Mouse (Mus musculus) liver, embryonic 15.5 days (tissue): ENCODE results near the gene Htr6. TPM values are rescaled to one million over a fixed set of nuclear protein-coding genes. Genes with fewer than 3 reads are reported as not detected.

ENCODE experiments used
- ATAC-seq: fragments of 200-750 bp; cut with Nextera tagmentation; 2 replicates; pipeline ENCODE4 v1.8.0; 2017; ENCODE audit warnings: moderate number of reproducible peaks, mild to moderate bottlenecking, moderate library complexity; ENCODE audit not compliant: insufficient read depth
- H3K27ac ChIP-seq: fragments of 300-500 bp; sonication (generic); replicated peaks from 2 replicates; pipeline ENCODE4 v1.5.1; 2015; ENCODE audit warnings: mild to moderate bottlenecking, inconsistent platforms
- H3K27me3 ChIP-seq: fragments of 300-500 bp; sonication (generic); 2 replicates; pipeline ENCODE4 v1.6.1; 2015; ENCODE audit warnings: mild to moderate bottlenecking, inconsistent platforms
- H3K36me3 ChIP-seq: fragments of 300-500 bp; sonication (generic); replicated peaks from 2 replicates; pipeline ENCODE4 v1.6.1; 2015; ENCODE audit warnings: moderate library complexity, mild to moderate bottlenecking, inconsistent platforms
- H3K4me1 ChIP-seq: fragments of 300-500 bp; sonication (generic); replicated peaks from 2 replicates; pipeline ENCODE4 v1.6.1; 2015; ENCODE audit warnings: inconsistent platforms
- H3K4me2 ChIP-seq: fragments of 300-500 bp; sonication (generic); 2 replicates; pipeline ENCODE4 v1.6.1; 2015; ENCODE audit warnings: moderate library complexity, mild to moderate bottlenecking, inconsistent platforms
- H3K4me3 ChIP-seq: fragments of 300-500 bp; sonication (generic); replicated peaks from 2 replicates; pipeline ENCODE4 v1.5.1; 2015; ENCODE audit warnings: mild to moderate bottlenecking, inconsistent platforms
- H3K9ac ChIP-seq: fragments of 300-500 bp; sonication (generic); 2 replicates; pipeline ENCODE4 v1.6.1; 2015; ENCODE audit warnings: moderate library complexity, mild to moderate bottlenecking, inconsistent platforms
- H3K9me3 ChIP-seq: fragments of 300-500 bp; sonication (generic); replicated peaks from 2 replicates; pipeline ENCODE4 v1.6.1; 2016; ENCODE audit warnings: inconsistent platforms
- WGBS: fragments of 180-500 bp; shearing (Covaris S2); methylation state at CpG from one replicate; pipeline ENCODE4 v1.1.7; 2015; ENCODE audit warnings: mixed read lengths; ENCODE audit not compliant: insufficient replicate concordance; 5-methylcytosine and 5-hydroxymethylcytosine counted together
- polyA plus RNA-seq: library from polyadenylated mRNA; unstranded; fragments of >200 nt; fragmentation: Nextera tagmentation; extraction: Ambion mirVana; gene quantifications from 2 replicates; pipeline ENCODE4 v1.2.1, GENCODE M21; 2015

The Htr6 gene
- polyA plus RNA-seq, 1 experiment from 2014 or later = not detected

DNA sequence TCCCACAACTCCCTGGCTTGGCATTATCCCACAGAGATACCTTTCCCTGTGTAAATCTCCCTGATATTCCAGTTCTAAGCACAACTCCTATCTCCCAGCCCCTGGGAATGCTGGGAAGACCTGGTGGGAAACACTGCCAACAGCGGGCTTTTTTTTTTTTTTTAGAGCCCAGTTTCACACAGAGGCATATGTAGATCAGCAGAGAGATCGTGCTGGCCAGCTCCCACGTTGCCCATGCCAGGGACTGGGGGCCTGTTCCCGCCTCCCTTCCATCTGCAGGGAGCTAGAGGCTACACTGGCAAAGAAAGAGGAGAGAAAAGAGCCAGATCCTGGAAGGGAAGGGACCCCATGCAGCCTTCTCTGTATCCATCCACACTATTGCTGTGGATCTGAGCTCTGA, 7.1 kb downstream of the Htr6 start:
- ATAC-seq = no peak
- H3K27me3 ChIP-seq = peaks cover 46% of the 10 kb centered on the region

DNA sequence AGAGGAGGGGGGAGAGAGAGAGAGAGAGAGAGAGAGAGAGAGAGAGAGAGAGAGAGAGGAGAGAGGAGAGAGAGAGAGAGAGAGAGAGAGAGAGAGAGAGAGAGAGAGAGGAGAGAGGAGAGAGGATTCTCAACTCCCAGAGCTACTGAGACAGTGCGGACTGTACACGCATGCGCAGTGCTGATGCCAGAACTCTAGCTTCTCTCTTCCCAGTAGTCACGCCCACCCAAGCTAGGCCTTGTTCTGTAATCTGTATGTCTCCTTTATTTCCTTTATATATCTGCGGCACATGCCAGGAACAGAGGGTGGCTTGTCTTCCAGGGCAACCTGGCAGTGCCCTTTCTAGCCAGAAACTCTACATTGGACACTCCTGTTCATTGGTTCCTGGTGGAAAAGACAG, 10.5 kb downstream of the Htr6 start:
- no peaks in the 10 kb centered on the region for H3K9me3 ChIP-seq
- no peak overlapping the region for H3K27ac ChIP-seq
- H3K4me1 ChIP-seq = no peaks in the 10 kb centered on the region
- no peak overlapping the region for H3K4me2 ChIP-seq
- peaks cover 15% of the 10 kb centered on the region for H3K27me3 ChIP-seq
- H3K9ac ChIP-seq = no peak overlapping the region
- ATAC-seq = no peak
- H3K36me3 ChIP-seq = no peaks in the 10 kb centered on the region
- 64% methylated on average over 5 of the region's 5 CpGs for WGBS
- H3K4me3 ChIP-seq = no peak overlapping the region

More for the DNA sequence above, 7.1 kb downstream of the Htr6 start:
- Histone ChIP-seq H3K9me3 (no peaks in the 10 kb centered on the region), H3K4me2 (no peak overlapping the region), H3K27ac (no peak overlapping the region), H3K9ac (no peak overlapping the region), H3K4me3 (no peak overlapping the region), H3K36me3 (no peaks in the 10 kb centered on the region), H3K4me1 (no peaks in the 10 kb centered on the region)
- WGBS = 19% methylated on average over 4 of the region's 4 CpGs

GRCm38 (mm10) chr4:139059569-139059968, 15.8 kb downstream of the Htr6 start:
- H3K27me3 ChIP-seq = peaks cover 3% of the 10 kb centered on the region; the same call in 1 of the 2 replicates
- H3K9ac ChIP-seq = no peak overlapping the region
- no peak overlapping the region for H3K4me2 ChIP-seq
- no peak overlapping the region for H3K4me3 ChIP-seq
- no peaks in the 10 kb centered on the region for H3K9me3 ChIP-seq
- no peak overlapping the region for H3K27ac ChIP-seq
- H3K36me3 ChIP-seq = no peaks in the 10 kb centered on the region
- 7% methylated on average over 7 of the region's 7 CpGs for WGBS
- ATAC-seq = no peak
- H3K4me1 ChIP-seq = no peaks in the 10 kb centered on the region

DNA sequence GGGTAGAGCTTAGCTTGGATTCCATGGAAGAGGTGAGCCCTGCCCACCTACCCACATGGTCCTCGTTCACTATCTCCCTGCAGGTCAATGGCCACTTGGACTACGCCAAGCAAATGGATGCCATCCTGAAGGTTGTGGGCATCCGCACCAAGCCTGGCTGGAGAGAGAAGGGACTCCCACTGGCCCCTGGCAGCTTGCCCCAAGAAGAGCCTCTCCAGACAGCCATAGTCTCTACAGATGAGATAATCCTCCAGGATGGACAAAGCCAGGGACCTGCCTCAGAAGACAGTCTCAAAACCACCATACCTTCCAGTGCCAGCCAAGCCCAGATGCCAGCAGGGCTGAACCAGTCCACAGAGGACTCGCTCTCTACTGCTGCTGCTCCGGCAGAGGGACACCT, 17.3 kb downstream of the Htr6 start:
- H3K4me1 ChIP-seq = no peaks in the 10 kb centered on the region
- no peaks in the 10 kb centered on the region for H3K36me3 ChIP-seq

DNA sequence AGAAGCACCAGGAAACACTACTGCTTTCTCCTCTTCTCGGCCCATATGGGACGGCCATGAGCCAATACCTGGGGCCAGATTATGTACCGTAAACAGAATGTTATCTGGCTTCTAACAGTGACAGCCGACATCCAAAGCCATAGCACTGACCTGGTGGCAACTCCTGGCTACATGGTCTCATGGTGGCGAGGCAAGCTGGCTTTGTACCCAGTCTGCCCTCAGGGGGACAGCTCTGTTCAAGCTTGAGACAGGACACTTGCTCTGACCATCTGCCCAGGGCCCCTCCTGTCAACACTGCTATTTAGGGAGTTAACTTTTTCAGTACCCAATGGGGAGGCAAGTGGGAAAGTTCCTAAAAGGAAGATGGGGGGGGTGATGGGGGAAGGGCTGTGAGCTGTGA, 18.1 kb downstream of the Htr6 start:
- no peaks in the 10 kb centered on the region for H3K4me1 ChIP-seq
- WGBS = 64% methylated on average over 5 of the region's 5 CpGs

More for the DNA sequence above, 17.3 kb downstream of the Htr6 start:
- Histone ChIP-seq H3K4me3 (no peak overlapping the region), H3K4me2 (no peak overlapping the region), H3K27ac (no peak overlapping the region), H3K9me3 (no peaks in the 10 kb centered on the region), H3K27me3 (no peaks in the 10 kb centered on the region), H3K9ac (no peak overlapping the region)
- 75% methylated on average over 5 of the region's 5 CpGs for WGBS
- no peak for ATAC-seq

GRCm38 (mm10) chr4:139055744-139056143, 19.6 kb downstream of the Htr6 start:
- no peak for ATAC-seq
- Histone ChIP-seq H3K4me2 (no peak overlapping the region), H3K9ac (no peak overlapping the region), H3K4me3 (no peak overlapping the region), H3K27ac (no peak overlapping the region), H3K36me3 (no peaks in the 10 kb centered on the region), H3K27me3 (no peaks in the 10 kb centered on the region), H3K4me1 (no peaks in the 10 kb centered on the region), H3K9me3 (no peaks in the 10 kb centered on the region)
- WGBS = 48% methylated on average over 3 of the region's 3 CpGs

More for the DNA sequence above, 18.1 kb downstream of the Htr6 start:
- no peaks in the 10 kb centered on the region for H3K36me3 ChIP-seq
- H3K9ac ChIP-seq = no peak overlapping the region
- no peak for ATAC-seq
- no peak overlapping the region for H3K4me3 ChIP-seq
- H3K27me3 ChIP-seq = no peaks in the 10 kb centered on the region
- H3K4me2 ChIP-seq = no peak overlapping the region
- no peak overlapping the region for H3K27ac ChIP-seq
- no peaks in the 10 kb centered on the region for H3K9me3 ChIP-seq

DNA sequence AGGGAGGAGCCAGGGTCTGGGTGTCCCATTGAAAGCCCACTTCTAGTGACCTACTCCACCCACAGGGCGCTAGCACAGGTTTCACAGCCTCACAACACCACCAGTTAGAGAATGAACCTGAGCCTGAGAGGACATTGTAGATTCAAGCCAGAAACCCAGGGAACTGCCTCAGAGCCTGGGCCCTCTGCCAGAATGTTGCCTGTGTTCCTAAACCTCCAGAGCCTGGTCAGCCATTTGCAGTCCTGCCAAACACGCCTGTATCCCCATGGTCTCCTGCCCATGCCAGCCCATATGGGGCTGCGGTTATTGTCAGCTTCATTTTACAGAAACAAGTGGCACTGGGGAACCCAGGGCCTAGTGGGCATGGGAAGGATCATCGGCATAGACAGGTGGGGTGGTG, 20.0 kb downstream of the Htr6 start:
- no peak overlapping the region for H3K4me2 ChIP-seq
- H3K9me3 ChIP-seq = no peaks in the 10 kb centered on the region
- no peaks in the 10 kb centered on the region for H3K4me1 ChIP-seq
- 60% methylated on average over 4 of the region's 4 CpGs for WGBS
- H3K27ac ChIP-seq = no peak overlapping the region
- no peak overlapping the region for H3K4me3 ChIP-seq
- no peaks in the 10 kb centered on the region for H3K36me3 ChIP-seq
- ATAC-seq = no peak
- H3K27me3 ChIP-seq = no peaks in the 10 kb centered on the region
- no peak overlapping the region for H3K9ac ChIP-seq

DNA sequence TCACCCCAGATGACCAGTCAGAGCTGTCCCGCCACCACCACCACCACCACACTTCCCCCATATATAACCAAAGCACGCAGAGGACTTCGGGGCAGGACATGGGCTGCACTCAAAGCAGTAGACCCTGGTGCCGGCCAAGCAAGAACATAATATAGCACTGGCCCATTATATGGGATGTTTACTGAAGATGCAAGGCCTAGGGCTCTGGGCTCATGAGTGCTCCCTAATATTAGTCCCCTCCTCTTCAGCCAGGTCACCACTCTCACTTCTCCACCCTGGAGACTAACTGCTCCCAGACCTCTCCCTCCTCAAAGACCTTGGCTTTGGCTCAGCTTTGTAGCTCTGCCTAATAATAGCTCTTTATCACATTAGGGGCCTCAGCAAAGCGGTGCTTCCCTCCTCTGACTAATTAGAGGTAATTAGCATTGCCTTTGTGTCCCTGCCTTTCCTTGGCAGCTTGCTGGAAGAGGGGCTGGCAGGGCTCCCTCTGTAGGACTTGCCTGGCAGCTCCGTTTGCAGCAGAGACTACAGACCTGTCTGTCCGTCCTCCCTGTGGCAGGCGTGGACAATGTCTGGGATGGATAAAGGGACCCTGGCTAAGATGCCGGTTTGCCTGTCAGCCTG, 21.0 kb downstream of the Htr6 start:
- ATAC-seq = no peak
- H3K36me3 ChIP-seq = no peaks in the 10 kb centered on the region
- no peak overlapping the region for H3K4me2 ChIP-seq
- no peaks in the 10 kb centered on the region for H3K4me1 ChIP-seq
- no peak overlapping the region for H3K9ac ChIP-seq
- H3K4me3 ChIP-seq = no peak overlapping the region
- no peaks in the 10 kb centered on the region for H3K9me3 ChIP-seq
- 48% methylated on average over 9 of the region's 9 CpGs for WGBS
- no peak overlapping the region for H3K27ac ChIP-seq
- no peaks in the 10 kb centered on the region for H3K27me3 ChIP-seq

GRCm38 (mm10) chr4:139053391-139053790, 22.0 kb downstream of the Htr6 start:
- no peaks in the 10 kb centered on the region for H3K27me3 ChIP-seq
- H3K36me3 ChIP-seq = no peaks in the 10 kb centered on the region
- H3K4me3 ChIP-seq = no peak overlapping the region
- H3K4me2 ChIP-seq = no peak overlapping the region
- no peak for ATAC-seq
- no peaks in the 10 kb centered on the region for H3K9me3 ChIP-seq
- no peak overlapping the region for H3K27ac ChIP-seq
- H3K9ac ChIP-seq = no peak overlapping the region
- 63% methylated on average over 5 of the region's 5 CpGs for WGBS
- H3K4me1 ChIP-seq = no peaks in the 10 kb centered on the region

DNA sequence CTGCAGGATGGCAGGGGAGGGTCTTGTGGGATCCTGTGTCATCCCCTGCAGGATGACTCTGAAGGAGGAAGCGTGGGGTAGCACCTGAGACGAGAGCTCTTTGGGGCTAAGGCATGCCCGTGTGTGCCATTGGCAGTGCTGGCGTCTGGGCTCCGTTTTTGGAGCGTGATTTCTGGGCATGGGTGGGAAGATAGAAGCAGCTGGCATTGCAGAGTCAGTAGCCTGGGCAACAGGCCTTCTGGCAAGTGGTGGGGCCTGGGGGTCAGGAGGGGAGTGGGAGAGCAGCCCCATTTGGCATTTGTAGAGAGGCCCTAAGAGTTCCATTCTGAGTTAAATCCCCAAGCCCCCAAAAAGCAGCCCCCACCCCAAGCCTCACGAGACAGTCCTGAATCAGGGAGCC, 22.6 kb downstream of the Htr6 start:
- H3K4me1 ChIP-seq = no peaks in the 10 kb centered on the region
- 59% methylated on average over 7 of the region's 7 CpGs for WGBS
- no peak overlapping the region for H3K4me2 ChIP-seq
- no peak overlapping the region for H3K9ac ChIP-seq
- H3K9me3 ChIP-seq = no peaks in the 10 kb centered on the region
- no peak for ATAC-seq
- no peak overlapping the region for H3K27ac ChIP-seq
- H3K27me3 ChIP-seq = no peaks in the 10 kb centered on the region
- no peaks in the 10 kb centered on the region for H3K36me3 ChIP-seq
- H3K4me3 ChIP-seq = no peak overlapping the region

GRCm38 (mm10) chr4:139048518-139048917, 26.9 kb downstream of the Htr6 start:
- Histone ChIP-seq H3K4me1 (no peaks in the 10 kb centered on the region), H3K4me3 (no peak overlapping the region), H3K27me3 (no peaks in the 10 kb centered on the region), H3K9ac (no peak overlapping the region), H3K9me3 (no peaks in the 10 kb centered on the region), H3K4me2 (no peak overlapping the region), H3K36me3 (no peaks in the 10 kb centered on the region), H3K27ac (no peak overlapping the region)
- ATAC-seq = no peak
- WGBS = 62% methylated on average over 6 of the region's 6 CpGs

- no peaks in the 10 kb centered on the region for H3K36me3 ChIP-seq
- no peaks in the 10 kb centered on the region for H3K27me3 ChIP-seq
- no peak overlapping the region for H3K27ac ChIP-seq
- H3K9me3 ChIP-seq = no peaks in the 10 kb centered on the region
- no peak overlapping the region for H3K9ac ChIP-seq
- WGBS = 72% methylated on average over 5 of the region's 5 CpGs
- no peak overlapping the region for H3K4me2 ChIP-seq
- H3K4me1 ChIP-seq = no peaks in the 10 kb centered on the region
- no peak for ATAC-seq
- H3K4me3 ChIP-seq = no peak overlapping the region
These were observed 29.0 kb downstream of the Htr6 start for GRCm38 (mm10) chr4:139046354-139046753.
